Mouse (Mus musculus) midbrain, embryonic 11.5 days (tissue): ENCODE measurements around the gene Ctsd. TPM values are rescaled to one million over a fixed set of nuclear protein-coding genes. Genes with fewer than 3 reads are reported as not detected.

ENCODE experiments used
- ATAC-seq: fragments of 200-750 bp; cut with Nextera tagmentation; 2 replicates; pipeline ENCODE4 v1.8.0; 2017; ENCODE audit warnings: moderate TSS enrichment, moderate library complexity; ENCODE audit not compliant: low FRiP score
- DNase-seq: peaks from one replicate; pipeline ENCODE4 v3.0.0; 2015; ENCODE audit warnings: low spot score; ENCODE audit errors: missing footprints
- H3K27ac ChIP-seq: fragments of 300-500 bp; sonication (generic); 2 replicates; pipeline ENCODE4 v1.5.1; 2014; ENCODE audit warnings: low read depth, low read length
- H3K27me3 ChIP-seq: fragments of 300-500 bp; sonication (generic); 2 replicates; pipeline ENCODE4 v1.6.1; 2014; ENCODE audit warnings: mild to moderate bottlenecking, low read length, moderate library complexity, mixed read lengths; ENCODE audit not compliant: control insufficient read depth, insufficient read depth
- H3K36me3 ChIP-seq: fragments of 300-500 bp; sonication (generic); 2 replicates; pipeline ENCODE4 v1.6.1; 2014; ENCODE audit warnings: mild to moderate bottlenecking, low read length, moderate library complexity, mixed read lengths; ENCODE audit not compliant: control insufficient read depth, insufficient read depth
- H3K4me1 ChIP-seq: fragments of 300-500 bp; sonication (generic); 2 replicates; pipeline ENCODE4 v1.6.1; 2014; ENCODE audit warnings: low read length; ENCODE audit not compliant: control insufficient read depth, insufficient read depth
- H3K4me2 ChIP-seq: fragments of 300-500 bp; sonication (generic); 2 replicates; pipeline ENCODE4 v1.6.1; 2014; ENCODE audit warnings: mild to moderate bottlenecking, moderate library complexity
- H3K4me3 ChIP-seq: fragments of 300-500 bp; sonication (generic); 2 replicates; pipeline ENCODE4 v1.5.1; 2014; ENCODE audit warnings: low read depth, low read length
- H3K9ac ChIP-seq: fragments of 300-500 bp; sonication (generic); 2 replicates; pipeline ENCODE4 v1.6.1; 2014; ENCODE audit warnings: low read length
- H3K9me3 ChIP-seq: fragments of 300-500 bp; sonication (generic); 2 replicates; pipeline ENCODE4 v1.6.1; 2016; ENCODE audit warnings: low read length; ENCODE audit not compliant: control insufficient read depth
- WGBS: fragments of 180-500 bp; shearing (Covaris S2); extraction: QIAGEN DNeasy Blood & Tissue Kit; methylation state at CpG from one replicate; pipeline ENCODE4 v1.1.7; 2014; 5-methylcytosine and 5-hydroxymethylcytosine counted together
- polyA plus RNA-seq: library from polyadenylated mRNA; unstranded; fragments of >200 nt; fragmentation: Nextera tagmentation; extraction: Ambion mirVana; gene quantifications from 2 replicates; pipeline ENCODE4 v1.2.1, GENCODE M21; 2014

Ctsd gene
- polyA plus RNA-seq, 1 experiment from 2014 or later = 169 TPM

GRCm38 (mm10) chr7:142385742-142386403, 2.0 kb downstream of the Ctsd start:
- H3K9ac ChIP-seq = no peak overlapping the region
- ATAC-seq = no peak

GRCm38 (mm10) chr7:142384306-142384705, 3.5 kb downstream of the Ctsd start:
- ATAC-seq (no peak), DNase-seq (no peak)
- Histone ChIP-seq H3K4me1 (peaks cover 8% of the 10 kb centered on the region), H3K4me2 (no peak overlapping the region), H3K27ac (no peak overlapping the region), H3K27me3 (no peaks in the 10 kb centered on the region), H3K36me3 (peaks cover 26% of the 10 kb centered on the region; the same call in 1 of the 2 replicates), H3K4me3 (no peak overlapping the region), H3K9me3 (no peaks in the 10 kb centered on the region), H3K9ac (no peak overlapping the region)
- WGBS = 85% methylated on average over 10 of the region's 10 CpGs

More at GRCm38 (mm10) chr7:142385742-142386403, 2.0 kb downstream of the Ctsd start:
- DNase-seq = no peak
- Histone ChIP-seq H3K4me2 (peak overlapping the region; percentile 81; the same call in 1 of the 2 replicates), H3K36me3 (peaks cover 18% of the 10 kb centered on the region; the same call in 1 of the 2 replicates), H3K27me3 (no peaks in the 10 kb centered on the region), H3K4me3 (no peak overlapping the region), H3K27ac (no peak overlapping the region), H3K4me1 (peaks cover 8% of the 10 kb centered on the region), H3K9me3 (no peaks in the 10 kb centered on the region)
- 88% methylated on average over 3 of the region's 3 CpGs for WGBS

GRCm38 (mm10) chr7:142382567-142382966, 5.3 kb downstream of the Ctsd start, which contains the start of gene Gm49369:
Gene Gm49369 (minus strand): TSS chr7:142382667.
- DNase-seq (no peak), ATAC-seq (no peak)
- Histone ChIP-seq H3K36me3 (peaks cover 26% of the 10 kb centered on the region; the same call in 1 of the 2 replicates), H3K4me3 (no peak within 1 kb of the TSS), H3K9me3 (no peaks in the 10 kb centered on the region), H3K9ac (no peak within 1 kb of the TSS), H3K27ac (no peak within 1 kb of the TSS), H3K4me1 (peaks cover 8% of the 10 kb centered on the region), H3K27me3 (no peaks in the 10 kb centered on the region), H3K4me2 (no peak within 1 kb of the TSS)
- 97% methylated on average over 5 of the region's 5 CpGs for WGBS

- peaks cover 33% of the 10 kb centered on the region; the same call in 1 of the 2 replicates for H3K36me3 ChIP-seq
- no peak for ATAC-seq
- WGBS = 95% methylated on average over 4 of the region's 4 CpGs
Measured at GRCm38 (mm10) chr7:142381175-142381574, 6.7 kb downstream of the Ctsd start.

GRCm38 (mm10) chr7:142379186-142379585, 8.7 kb downstream of the Ctsd start:
- Histone ChIP-seq H3K9ac (no peak overlapping the region), H3K27ac (no peak overlapping the region), H3K36me3 (peaks cover 30% of the 10 kb centered on the region; the same call in 1 of the 2 replicates), H3K4me3 (no peak overlapping the region), H3K9me3 (no peaks in the 10 kb centered on the region), H3K27me3 (no peaks in the 10 kb centered on the region), H3K4me1 (no peaks in the 10 kb centered on the region), H3K4me2 (no peak overlapping the region)
- no peak for ATAC-seq
- DNase-seq = no peak
- WGBS = 89% methylated on average over 6 of the region's 6 CpGs

More at GRCm38 (mm10) chr7:142381175-142381574, 6.7 kb downstream of the Ctsd start:
- no peak overlapping the region for H3K4me3 ChIP-seq
- no peak for DNase-seq
- H3K27ac ChIP-seq = no peak overlapping the region
- H3K9ac ChIP-seq = no peak overlapping the region
- H3K4me1 ChIP-seq = no peaks in the 10 kb centered on the region
- H3K9me3 ChIP-seq = no peaks in the 10 kb centered on the region
- no peak overlapping the region for H3K4me2 ChIP-seq
- H3K27me3 ChIP-seq = no peaks in the 10 kb centered on the region

- Histone ChIP-seq H3K36me3 (peaks cover 27% of the 10 kb centered on the region; the same call in 1 of the 2 replicates), H3K4me1 (peaks cover under 1% of the 10 kb centered on the region; the same call in 1 of the 2 replicates), H3K27me3 (peaks cover 8% of the 10 kb centered on the region), H3K4me2 (no peak overlapping the region), H3K4me3 (no peak overlapping the region), H3K9ac (no peak overlapping the region), H3K9me3 (no peaks in the 10 kb centered on the region), H3K27ac (no peak overlapping the region)
- no peak for DNase-seq
- WGBS = 90% methylated on average over 14 of the region's 14 CpGs
- ATAC-seq = no peak
Measured at GRCm38 (mm10) chr7:142377233-142377925, 10.5 kb downstream of the Ctsd start.

GRCm38 (mm10) chr7:142376096-142376495, 11.7 kb downstream of the Ctsd start:
- no peak overlapping the region for H3K4me3 ChIP-seq
- H3K27me3 ChIP-seq = peaks cover 20% of the 10 kb centered on the region
- ATAC-seq (no peak), DNase-seq (no peak)
- H3K36me3 ChIP-seq = peaks cover 17% of the 10 kb centered on the region; the same call in 1 of the 2 replicates
- whole genome bisulfite sequencing = 85% methylated on average over 4 of the region's 4 CpGs
- peaks cover 8% of the 10 kb centered on the region; the same call in 1 of the 2 replicates for H3K4me1 ChIP-seq
- H3K4me2 ChIP-seq = no peak overlapping the region
- no peak overlapping the region for H3K9ac ChIP-seq
- no peaks in the 10 kb centered on the region for H3K9me3 ChIP-seq
- H3K27ac ChIP-seq = no peak overlapping the region

GRCm38 (mm10) chr7:142375261-142375724, 12.5 kb downstream of the Ctsd start:
- no peak overlapping the region for H3K9ac ChIP-seq
- no peak for DNase-seq
- H3K9me3 ChIP-seq = no peaks in the 10 kb centered on the region
- no peak overlapping the region for H3K27ac ChIP-seq
- H3K27me3 ChIP-seq = peaks cover 23% of the 10 kb centered on the region
- H3K4me1 ChIP-seq = peaks cover 8% of the 10 kb centered on the region; the same call in 1 of the 2 replicates
- H3K36me3 ChIP-seq = peaks cover 11% of the 10 kb centered on the region; the same call in 1 of the 2 replicates
- no peak overlapping the region for H3K4me2 ChIP-seq
- no peak overlapping the region for H3K4me3 ChIP-seq
- 81% methylated on average over 6 of the region's 6 CpGs for WGBS
- no peak for ATAC-seq
